Mouse (Mus musculus) adrenal gland, adult 8-10 months (tissue): Measurements from ENCODE around the gene Pik3r1. TPM values are rescaled to one million over a fixed set of nuclear protein-coding genes. Genes with fewer than 3 reads are reported as not detected.

Source experiments
- DNase-seq: peaks from one replicate; pipeline ENCODE4 v3.0.0; 2022
- total RNA-seq, 4 experiments: library from RNA; stranded (reverse); gene quantifications; 2 replicates each; pipeline ENCODE4 v1.2.4; 2022

Pik3r1 gene
- total RNA-seq, 4 experiments from 2014 or later: 52.9 to 103 (median 87.4) TPM

- DNase-seq: no peak
Measured at GRCm38 (mm10) chr13:101709788-101710187, 58.2 kb downstream of the Pik3r1 start.

- DNase-seq: no peak
Measured at GRCm38 (mm10) chr13:101707226-101707625, 60.8 kb downstream of the Pik3r1 start.

DNA sequence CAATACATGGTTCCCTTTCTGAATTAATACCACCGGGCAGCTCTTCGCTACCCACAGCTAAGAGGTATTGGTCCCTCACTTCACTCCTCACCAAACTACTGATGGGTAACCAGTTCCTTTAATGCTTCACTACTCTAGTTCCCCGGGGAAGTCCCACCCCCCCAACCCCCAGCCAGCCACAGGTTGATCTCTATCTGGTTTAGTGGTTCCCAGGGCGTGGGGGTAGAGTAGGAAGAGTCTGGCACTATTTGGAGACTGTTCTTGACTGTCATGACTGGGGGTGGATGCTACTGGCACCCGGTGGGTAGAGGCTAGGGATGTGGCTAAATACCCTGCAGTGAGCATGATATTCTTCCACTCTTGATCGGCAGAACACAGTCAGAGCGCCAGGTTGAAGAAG, 61.6 kb downstream of the Pik3r1 start:
- no peak for DNase-seq

DNA sequence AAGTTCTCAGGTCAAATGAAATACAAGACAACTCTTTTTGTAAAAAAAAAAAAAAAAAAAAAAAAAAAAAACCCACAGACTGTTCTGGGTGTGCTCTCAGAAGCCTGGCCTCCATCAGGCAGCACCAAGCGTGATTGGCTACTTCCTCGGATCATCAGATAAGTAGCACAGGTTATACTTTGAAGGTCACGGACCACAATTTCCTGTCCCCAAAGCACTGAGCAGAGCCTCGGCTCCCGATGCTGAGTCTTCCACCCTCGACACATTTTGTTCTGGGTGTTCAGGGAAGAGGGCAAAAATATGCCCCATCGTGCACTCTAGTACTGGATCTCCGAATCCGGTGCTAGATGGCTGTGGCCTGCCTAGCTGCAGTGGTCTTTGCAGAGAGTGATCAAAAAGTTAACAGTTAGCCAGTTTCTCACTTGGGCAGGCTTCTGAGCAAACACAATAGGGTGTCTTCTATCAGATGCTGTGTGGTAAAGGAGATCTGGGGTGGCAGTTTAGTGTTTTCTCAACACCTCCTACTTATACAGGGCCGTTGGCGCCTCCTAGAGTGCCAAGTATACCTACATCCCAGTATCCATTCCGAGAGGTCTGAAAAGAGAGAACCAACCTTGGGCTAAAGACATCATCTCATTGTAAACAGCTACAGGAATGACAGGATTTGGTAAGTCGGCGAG, 65.8 kb downstream of the Pik3r1 start:
- no peak for DNase-seq

DNA sequence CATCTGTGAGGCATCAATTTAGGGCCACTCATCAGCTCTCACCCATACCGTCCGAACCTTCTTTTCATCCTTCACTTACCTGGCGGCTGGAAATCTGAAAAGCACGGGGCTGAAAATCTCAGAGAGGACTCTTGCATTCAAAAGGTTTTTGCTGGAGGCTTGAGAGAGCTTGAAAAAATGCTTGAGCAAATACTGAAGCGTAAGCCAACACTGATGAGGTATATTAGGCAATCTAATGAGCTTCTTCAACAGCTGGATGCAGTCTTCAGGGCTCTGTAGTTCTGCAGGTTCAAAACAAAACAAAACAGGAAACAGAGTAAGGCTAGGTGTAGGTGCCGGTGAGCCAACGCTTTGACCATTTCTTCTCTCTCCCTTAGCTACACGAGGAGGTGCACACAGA, 66.4 kb downstream of the Pik3r1 start:
- no peak for DNase-seq

DNA sequence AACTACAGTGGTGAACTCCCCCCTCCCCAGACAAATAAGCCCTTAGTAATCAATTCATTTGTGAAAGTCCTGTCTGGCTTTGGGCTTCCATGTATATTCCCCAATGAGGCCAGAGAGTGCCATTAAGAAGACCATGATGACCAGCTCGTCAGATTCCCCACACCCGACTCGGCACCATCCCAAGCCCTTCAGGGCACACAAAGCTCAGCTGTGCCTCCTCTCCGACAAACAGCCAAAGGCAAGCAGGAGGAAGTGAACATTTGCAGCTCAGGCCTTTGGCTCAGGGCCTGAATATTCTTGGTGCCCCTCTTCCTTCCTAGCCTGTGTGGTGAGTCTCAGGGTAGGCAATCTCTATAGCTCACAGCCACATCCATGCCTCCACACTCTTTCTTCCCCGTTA, 68.3 kb downstream of the Pik3r1 start:
- DNase-seq: no peak

GRCm38 (mm10) chr13:101697966-101698365, 70.1 kb downstream of the Pik3r1 start:
- DNase-seq: no peak

- no peak for DNase-seq
Measured at GRCm38 (mm10) chr13:101697461-101697860, 70.6 kb downstream of the Pik3r1 start.

GRCm38 (mm10) chr13:101696827-101697226, 71.2 kb downstream of the Pik3r1 start:
- DNase-seq: no peak

DNA sequence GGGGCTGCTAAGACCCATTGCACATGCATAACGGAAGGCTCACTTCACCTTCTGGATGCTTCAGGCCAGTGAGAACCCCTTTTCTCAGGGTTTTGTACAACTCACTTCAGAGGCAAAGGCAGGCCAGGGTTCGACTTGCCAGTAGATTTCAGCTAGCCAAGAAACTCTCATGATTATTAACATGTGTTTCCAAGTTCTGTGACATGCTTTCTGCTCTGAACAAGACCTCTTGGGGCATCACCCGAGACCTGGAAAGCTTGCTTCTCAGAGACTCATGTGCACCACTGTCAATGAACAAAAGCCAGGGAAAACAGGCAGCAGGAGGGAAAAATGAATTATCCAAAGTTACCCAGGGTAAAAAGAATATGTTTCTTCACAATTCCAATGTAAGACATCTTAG, 71.7 kb downstream of the Pik3r1 start:
- no peak for DNase-seq

DNA sequence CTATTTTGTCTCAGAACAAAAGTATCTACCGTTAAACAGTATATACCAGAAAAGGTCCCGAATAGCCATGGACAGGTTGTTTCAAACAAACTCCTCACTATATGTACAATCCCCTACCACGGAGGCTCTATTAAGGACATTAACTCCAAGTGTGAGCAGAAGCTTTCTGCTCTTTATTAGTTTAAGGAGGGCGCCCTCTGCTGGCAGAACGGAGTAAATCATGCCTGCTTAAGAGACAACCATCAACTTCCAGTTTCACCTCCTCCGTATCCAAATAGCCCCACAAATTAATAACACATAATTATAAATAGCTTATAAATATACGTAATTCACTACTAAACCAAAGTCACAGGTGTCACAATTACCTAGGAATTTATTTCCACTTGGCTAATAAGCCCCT, 72.1 kb downstream of the Pik3r1 start:
- peak; percentile 75 for DNase-seq

- DNase-seq: no peak
Measured at GRCm38 (mm10) chr13:101694496-101695251, 73.3 kb downstream of the Pik3r1 start.

DNA sequence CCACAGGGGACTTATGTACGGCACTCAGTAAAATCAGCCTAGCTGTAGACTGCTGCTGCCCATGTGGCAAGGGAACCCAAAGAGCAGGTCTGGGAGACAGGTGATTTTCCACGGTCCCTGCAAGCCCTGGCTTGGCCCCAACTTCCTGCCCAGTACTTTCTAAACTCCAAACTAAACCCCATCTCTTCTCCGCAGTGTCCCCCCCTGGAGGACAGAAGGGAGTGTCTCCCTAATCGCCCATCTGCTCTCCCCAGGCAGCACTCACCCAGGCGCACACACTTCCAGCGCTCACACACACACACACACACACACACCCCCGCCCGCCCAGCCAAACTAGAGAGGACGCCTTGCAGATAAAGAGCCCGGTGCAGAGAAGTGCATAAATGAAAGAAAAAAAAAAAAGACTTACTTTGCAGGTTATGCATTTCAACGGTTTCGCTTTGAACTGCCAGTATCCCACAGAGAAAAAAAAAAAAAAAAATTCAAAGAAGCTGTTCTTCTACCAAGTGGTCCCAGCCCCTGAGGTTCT, 74.0 kb downstream of the Pik3r1 start:
- peak; percentile 51 for DNase-seq

DNA sequence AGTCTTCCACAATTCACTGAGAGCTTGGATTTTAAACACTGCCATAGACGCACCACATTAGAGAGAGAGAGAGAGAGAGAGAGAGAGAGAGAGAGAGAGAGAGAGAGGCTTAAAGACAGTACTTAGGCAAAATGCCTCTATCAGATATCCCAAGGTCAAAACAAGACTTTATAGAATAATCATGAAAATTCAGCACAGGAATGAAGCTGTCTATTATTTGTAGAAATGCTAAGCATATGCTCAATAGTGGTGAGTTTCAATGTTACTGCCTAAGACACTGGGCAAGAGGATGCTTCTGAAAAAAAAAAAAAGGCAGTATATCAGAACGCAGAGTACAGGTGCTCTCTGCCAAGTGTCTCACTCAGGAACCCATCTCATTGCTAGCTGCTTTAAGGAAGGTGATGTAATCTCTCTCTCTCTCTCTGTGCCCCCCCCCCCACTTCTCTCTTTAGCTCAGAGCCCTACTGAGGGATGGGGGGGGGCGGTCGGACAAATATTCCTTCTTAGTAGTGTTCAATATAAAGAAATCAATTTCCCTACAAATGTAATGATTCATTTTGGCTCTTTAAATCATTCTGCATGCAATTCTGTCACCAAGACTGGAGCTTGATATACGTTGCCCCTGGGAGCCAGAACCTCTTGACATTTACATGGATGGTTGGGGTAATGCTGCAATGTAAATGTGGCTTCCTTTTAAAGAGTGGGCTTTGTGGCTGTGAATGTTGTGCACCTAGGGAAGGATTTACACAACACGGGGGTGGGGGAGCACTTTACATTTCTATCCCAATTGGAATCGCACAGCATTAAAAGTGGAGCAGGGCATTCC, 74.9 kb downstream of the Pik3r1 start:
- no peak for DNase-seq

GRCm38 (mm10) chr13:101692239-101692784, 75.7 kb downstream of the Pik3r1 start:
- no peak for DNase-seq

DNA sequence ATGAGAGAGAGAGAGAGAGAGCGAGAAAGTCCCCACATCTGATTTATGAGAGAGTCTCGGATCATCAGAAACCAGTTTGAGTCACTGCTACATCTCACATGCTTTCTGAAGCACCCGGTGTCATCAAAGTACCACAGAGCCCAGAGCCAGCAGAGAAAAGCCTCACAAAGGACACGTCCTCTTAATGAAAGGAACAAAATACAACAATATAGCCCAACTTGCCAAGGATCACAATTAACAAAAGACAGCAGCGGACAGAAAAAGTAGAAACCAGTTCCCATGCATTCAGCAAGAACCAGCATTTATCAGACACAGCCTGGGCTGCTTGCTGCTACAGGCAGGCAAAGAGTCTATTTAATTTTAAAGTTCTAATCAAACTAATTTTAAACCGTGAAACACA, 76.3 kb downstream of the Pik3r1 start:
- DNase-seq: no peak

DNA sequence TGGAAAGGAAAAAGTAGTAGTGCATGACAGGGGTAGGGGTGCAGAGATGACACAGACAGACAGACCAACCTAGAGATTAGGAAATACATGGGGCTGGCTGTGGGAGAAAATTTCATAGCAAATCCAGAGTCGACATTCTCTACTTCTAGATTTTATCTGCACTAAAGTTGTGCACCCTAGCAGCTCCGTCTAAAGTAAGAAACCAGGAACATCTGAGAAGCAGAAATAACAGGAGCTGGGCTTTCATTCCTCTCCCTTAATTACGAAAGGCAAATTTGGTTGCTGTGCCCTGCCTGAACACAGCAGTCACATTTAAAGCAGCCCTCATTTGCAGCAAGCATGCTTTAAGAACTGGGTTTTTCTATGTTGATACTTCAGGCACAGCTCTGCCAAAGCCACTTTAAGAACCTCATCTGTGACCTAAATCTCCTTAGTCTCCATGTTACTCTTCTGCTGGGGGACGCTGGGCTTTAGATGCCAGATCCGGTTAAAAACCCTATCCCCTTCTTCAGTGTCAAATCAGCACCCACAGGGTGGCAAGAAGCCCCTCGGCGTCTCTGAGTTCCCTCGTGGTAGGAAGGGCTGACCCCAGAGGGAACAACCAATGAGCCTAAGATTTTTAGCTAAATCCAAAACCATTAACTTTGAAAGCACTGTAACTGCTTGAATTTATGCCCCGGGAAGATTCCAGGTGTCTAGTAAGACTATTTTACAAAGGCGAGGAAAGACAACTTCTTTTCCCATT, 76.9 kb downstream of the Pik3r1 start:
- no peak for DNase-seq

GRCm38 (mm10) chr13:101690167-101690566, 77.8 kb downstream of the Pik3r1 start:
- no peak for DNase-seq

GRCm38 (mm10) chr13:101686256-101686655, 81.8 kb downstream of the Pik3r1 start:
- DNase-seq: no peak

DNA sequence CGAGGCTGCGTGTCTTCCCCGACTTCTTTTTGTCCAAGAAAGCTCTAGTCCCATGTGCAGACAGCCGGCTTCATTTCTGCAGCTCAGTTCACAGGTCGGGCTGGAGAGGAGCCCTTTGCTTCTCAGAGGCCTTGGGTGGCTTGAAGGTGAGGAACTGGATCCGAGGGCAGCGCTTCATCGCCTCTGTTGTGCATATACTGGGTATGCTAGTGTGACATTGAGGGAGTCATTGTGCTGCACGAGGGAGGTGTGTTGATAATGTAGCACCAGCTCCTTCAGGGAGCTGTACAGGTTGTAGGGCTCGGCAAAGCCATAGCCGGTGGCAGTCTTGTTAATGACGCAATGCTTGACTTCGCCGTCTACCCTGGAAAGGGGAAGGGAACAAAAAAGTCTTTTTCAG, 83.3 kb downstream of the Pik3r1 start:
- no peak for DNase-seq

DNA sequence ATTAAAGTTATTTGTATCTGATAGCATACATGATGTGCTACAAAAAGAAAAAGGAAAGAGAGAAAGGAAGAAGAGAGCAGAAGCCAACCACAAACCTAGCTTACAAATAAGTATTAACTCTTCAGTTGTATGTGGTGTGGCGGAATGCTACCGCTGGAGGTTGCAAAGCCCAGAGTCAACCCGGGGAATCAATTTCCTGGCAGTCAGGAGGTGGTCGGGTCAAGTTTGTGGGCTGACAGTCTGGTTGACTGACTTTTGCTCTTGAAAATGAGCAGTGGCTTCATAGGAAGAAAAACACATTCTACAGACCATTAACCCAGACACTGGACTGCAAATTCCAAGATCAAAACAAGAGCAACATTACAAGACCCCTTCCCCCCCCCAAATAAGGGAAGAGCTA, 85.6 kb downstream of the Pik3r1 start:
- no peak for DNase-seq

DNA sequence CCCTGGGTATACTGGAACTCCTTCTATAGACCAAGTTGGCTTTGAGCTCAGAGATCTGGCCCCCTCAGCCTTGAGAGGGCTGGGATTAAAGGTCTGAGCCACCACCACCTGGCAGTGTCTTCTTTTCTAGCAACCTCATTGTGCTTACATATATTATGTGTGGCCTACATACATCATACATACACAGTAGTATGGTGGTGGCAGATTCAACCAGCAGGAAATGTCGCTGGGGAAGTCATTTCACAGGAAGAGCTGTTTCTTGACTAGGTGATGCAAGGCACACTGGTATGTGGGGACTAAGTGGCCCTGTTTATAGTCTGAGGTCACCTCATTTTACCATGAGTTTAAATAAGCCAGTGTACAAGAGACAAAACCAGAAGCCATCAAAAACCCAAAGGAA, 87.9 kb downstream of the Pik3r1 start:
- DNase-seq: no peak
